Mouse (Mus musculus) ES-E14 (cell line): ENCODE measurements at regions not wholly inside any gene's neighbourhood (a gene's known extent, or its start where the extent isn't known, plus 50 kb on each side); places are given as distances from the start of the nearest gene placed in this dataset.
"Not testable (repeated sequence)": the region's sequence is repeated elsewhere in the genome, so short reads cannot be mapped to it uniquely, and the experiment has no call there.

Experiments used
- DNase-seq: peaks from one replicate; pipeline ENCODE4 v3.0.0-alpha.2; 2013; ENCODE audit warnings: low read depth, low spot score
- H3K27ac ChIP-seq: 2 replicates; pipeline ENCODE4 v1.5.1; 2012; ENCODE audit warnings: low read depth, mild to moderate bottlenecking, low read length, moderate library complexity, mixed read lengths; ENCODE audit not compliant: poor library complexity, insufficient read depth, severe bottlenecking
- H3K36me3 ChIP-seq: 2 replicates; pipeline ENCODE4 v1.6.1; 2012; ENCODE audit warnings: mild to moderate bottlenecking, low read length, moderate library complexity, mixed read lengths; ENCODE audit not compliant: control insufficient read depth, poor library complexity, insufficient read depth, severe bottlenecking
- H3K4me1 ChIP-seq, 2 experiments: fragments of 150-350 bp in 1 of 2; sonication (generic) in 1 of 2; 2 replicates each; pipeline ENCODE4 v1.6.1; 2012; ENCODE audit warnings: low read length in 2 of 2, mild to moderate bottlenecking in 1 of 2, mixed read lengths in 1 of 2; ENCODE audit not compliant: control insufficient read depth in 2 of 2, insufficient read depth in 2 of 2, poor library complexity in 1 of 2
- H3K4me3 ChIP-seq, 2 experiments: fragments of 150-350 bp in 1 of 2; sonication (generic) in 1 of 2; 2 replicates each; pipeline ENCODE4 v1.5.1; 2012; ENCODE audit warnings: low read length in 2 of 2, low read depth in 1 of 2, mild to moderate bottlenecking in 1 of 2, mixed read lengths in 1 of 2; ENCODE audit not compliant: insufficient read depth in 1 of 2, poor library complexity in 1 of 2, severe bottlenecking in 1 of 2
- H3K9ac ChIP-seq: 2 replicates; pipeline ENCODE4 v1.6.1; 2012; ENCODE audit warnings: low read depth, mild to moderate bottlenecking, low read length, mixed read lengths; ENCODE audit not compliant: poor library complexity, insufficient read depth, severe bottlenecking
- H3K9me3 ChIP-seq: fragments of 150-350 bp; sonication (generic); 2 replicates; pipeline ENCODE4 v1.6.1; 2012; ENCODE audit warnings: low read depth, mild to moderate bottlenecking, low read length; ENCODE audit not compliant: control insufficient read depth, insufficient read depth
- CHD2 ChIP-seq: IDR thresholded peaks from 2 replicates; pipeline ENCODE4 v1.6.1; 2014; ENCODE audit warnings: mild to moderate bottlenecking, low read depth, low read length, inconsistent platforms
- HCFC1 ChIP-seq: IDR thresholded peaks from 2 replicates; pipeline ENCODE4 v1.6.1; 2012; ENCODE audit warnings: low read length, inconsistent platforms, borderline replicate concordance; ENCODE audit not compliant: insufficient read depth
- MAFK ChIP-seq: IDR thresholded peaks from 2 replicates; pipeline ENCODE4 v1.6.1; 2014; ENCODE audit warnings: mild to moderate bottlenecking, low read depth, low read length, inconsistent platforms; ENCODE audit not compliant: insufficient read depth
- ZC3H11A ChIP-seq: IDR thresholded peaks from 2 replicates; pipeline ENCODE4 v1.6.1; 2012; ENCODE audit warnings: low read depth, mild to moderate bottlenecking, inconsistent platforms, low read length, borderline replicate concordance
- ZNF384 ChIP-seq: IDR thresholded peaks from 2 replicates; pipeline ENCODE4 v1.6.1; 2012; ENCODE audit warnings: low read depth, low read length, inconsistent platforms
- in situ Hi-C, 2 experiments: fragments of 600-800 bp; cut with MboI; formaldehyde crosslinking; loops; one replicate each; pipeline ENCODE4 v1.15.1; 2025; ENCODE audit warnings: low sequenced_read_pairs in 2 of 2, inconsistent platforms in 1 of 2; ENCODE audit not compliant: unreplicated experiment in 2 of 2

DNA sequence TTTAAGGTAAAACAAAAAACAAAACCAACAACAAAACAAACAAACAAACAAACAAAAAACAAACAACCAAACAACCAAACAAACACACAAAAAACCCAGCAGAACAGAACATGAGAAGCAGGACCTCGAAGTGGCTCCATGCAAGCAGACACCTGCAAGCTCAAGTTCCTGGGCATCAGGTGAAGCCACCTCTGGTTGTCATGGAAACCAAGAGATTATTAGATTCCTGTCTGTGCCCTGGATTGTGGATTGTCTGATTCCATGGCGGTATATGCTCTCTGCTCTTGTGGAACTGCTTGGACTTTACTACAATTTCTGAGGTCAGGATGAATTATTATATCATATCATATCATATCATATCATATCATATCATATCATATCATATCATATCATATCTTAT is 170.4 kb upstream of the Six2 start:
- no peaks in the 10 kb centered on the region for H3K4me1 ChIP-seq
- TF ChIP-seq ZC3H11A (no peak), HCFC1 (no peak)
- no peaks in the 10 kb centered on the region for H3K36me3 ChIP-seq
- no peak overlapping the region for H3K9ac ChIP-seq
- no peak overlapping the region for H3K4me3 ChIP-seq
- H3K9me3 ChIP-seq: no peaks in the 10 kb centered on the region
- no peak for DNase-seq
- no peak overlapping the region for H3K27ac ChIP-seq
- in situ Hi-C loops: no loop called here

DNA sequence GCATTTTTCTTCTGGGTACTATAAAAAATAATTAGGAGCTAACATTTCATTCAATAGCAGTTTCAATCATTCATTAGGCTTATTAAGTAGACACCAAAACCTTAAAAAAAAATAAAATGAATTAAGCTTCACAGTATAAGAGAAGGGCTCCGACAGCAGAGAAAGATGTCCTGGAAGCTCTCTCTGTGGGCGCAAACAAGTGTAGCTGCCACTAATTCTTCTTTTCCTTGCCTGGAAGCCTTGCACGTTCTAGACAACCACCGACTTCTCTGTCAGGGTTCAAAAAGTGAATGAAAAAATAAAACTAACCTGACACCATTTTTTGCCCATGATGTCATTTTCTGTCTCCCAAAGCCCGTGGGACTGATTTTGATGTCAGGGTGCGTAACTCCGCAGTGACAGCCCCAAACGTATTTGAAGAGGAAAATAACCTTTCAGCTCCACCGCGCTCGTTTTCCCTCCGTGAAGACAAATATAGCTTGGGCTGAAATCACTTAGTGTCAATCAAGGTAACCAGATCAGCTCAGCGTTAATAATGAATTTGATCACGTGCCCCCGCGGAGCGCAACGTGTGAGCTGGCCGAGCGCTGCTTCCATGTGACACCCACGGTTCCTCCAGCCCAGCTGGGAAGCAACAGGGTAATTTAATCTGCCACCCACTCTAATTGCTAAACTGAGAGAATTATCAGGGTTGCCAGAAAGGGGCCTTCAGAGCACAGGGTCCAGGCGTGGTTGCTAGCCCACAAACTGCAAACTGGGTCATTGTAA is 169.8 kb upstream of the Six2 start:
- no peak for DNase-seq
- TF ChIP-seq ZNF384: no peak
- no peak for TF ChIP-seq CHD2
- TF ChIP-seq ZC3H11A: no peak
- no peak for TF ChIP-seq MAFK
- no peak for TF ChIP-seq HCFC1
- Histone ChIP-seq H3K27ac (no peak overlapping the region), H3K4me1 (no peaks in the 10 kb centered on the region), H3K9ac (no peak overlapping the region), H3K36me3 (no peaks in the 10 kb centered on the region), H3K9me3 (no peaks in the 10 kb centered on the region), H3K4me3 (no peak overlapping the region)
- in situ Hi-C loops: no loop called here

DNA sequence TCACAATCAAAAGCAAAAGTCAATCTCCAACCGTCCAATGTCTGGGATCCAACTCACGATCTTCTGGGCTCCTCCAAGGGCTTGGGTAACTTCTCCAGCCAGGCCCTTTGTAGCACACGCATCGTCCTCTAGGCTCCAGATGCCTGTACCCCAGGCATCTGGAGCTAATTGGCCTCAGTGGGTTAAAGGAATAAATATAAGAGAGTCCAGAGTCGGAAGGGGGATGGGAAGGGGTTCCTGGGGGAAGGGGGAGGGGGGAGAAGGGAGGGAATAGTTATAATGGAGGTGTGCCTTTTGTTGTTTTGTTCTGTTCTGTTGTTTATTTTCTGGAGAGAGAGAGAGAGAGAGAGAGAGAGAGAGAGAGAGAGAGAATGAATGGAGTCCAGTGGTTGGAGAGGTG is 168.8 kb upstream of the Six2 start:
- DNase-seq, H3K4me3 ChIP-seq, H3K9me3 ChIP-seq, H3K9ac ChIP-seq, H3K4me1 ChIP-seq, H3K27ac ChIP-seq, in situ Hi-C loops, H3K36me3 ChIP-seq: not testable (repeated sequence)

DNA sequence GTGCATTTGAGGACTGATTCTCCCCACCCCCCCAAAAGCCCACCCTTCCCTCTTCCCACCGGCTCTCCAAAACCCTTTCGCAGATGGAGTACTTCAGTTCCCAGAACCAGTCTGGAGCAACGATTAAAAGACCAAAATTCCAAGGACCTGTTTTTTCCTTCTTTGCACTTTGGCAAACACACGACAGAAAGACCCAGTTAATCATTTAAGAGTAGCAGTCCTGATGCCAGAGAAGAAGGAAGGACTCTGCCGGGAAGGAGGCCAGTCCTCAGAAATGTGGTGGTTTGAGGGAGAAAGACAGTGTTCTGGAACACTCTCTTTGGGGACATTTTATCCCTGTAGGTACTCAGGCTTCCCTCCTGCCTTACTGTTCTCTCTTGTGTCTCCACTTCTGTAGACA is 165.1 kb upstream of the Six2 start:
- in situ Hi-C loops: no loop called here
- TF ChIP-seq ZC3H11A (no peak), ZNF384 (no peak), MAFK (no peak), CHD2 (no peak), HCFC1 (no peak)
- no peak for DNase-seq
- H3K36me3 ChIP-seq: no peaks in the 10 kb centered on the region
- no peaks in the 10 kb centered on the region for H3K9me3 ChIP-seq
- no peak overlapping the region for H3K9ac ChIP-seq
- no peak overlapping the region for H3K27ac ChIP-seq
- H3K4me3 ChIP-seq: no peak overlapping the region
- no peaks in the 10 kb centered on the region for H3K4me1 ChIP-seq

DNA sequence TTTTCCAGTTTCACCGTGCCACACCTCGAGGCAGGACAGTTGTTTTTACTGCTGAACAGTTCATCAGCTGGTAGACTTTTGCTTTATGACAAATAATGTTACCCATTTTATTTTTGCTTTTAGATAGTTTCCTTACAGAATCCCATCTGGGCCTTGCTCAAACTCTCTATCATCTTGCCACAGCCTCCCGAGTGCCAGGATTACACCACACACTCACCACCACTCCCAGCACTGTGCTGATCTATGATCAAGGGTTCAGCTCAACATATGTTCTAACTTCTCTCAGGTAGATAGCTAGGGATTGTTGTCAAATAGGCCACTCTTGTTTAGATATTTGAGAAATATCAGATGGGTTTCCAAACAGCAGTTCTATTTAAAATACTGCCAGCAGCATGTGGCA is 160.5 kb upstream of the Six2 start:
- in situ Hi-C loops: no loop called here
- H3K36me3 ChIP-seq: no peaks in the 10 kb centered on the region
- no peak for TF ChIP-seq CHD2
- no peak for TF ChIP-seq MAFK
- TF ChIP-seq ZC3H11A: no peak
- no peak for TF ChIP-seq ZNF384
- no peak for TF ChIP-seq HCFC1
- H3K9ac ChIP-seq: no peak overlapping the region
- no peaks in the 10 kb centered on the region for H3K4me1 ChIP-seq
- no peak overlapping the region for H3K4me3 ChIP-seq
- no peaks in the 10 kb centered on the region for H3K9me3 ChIP-seq
- H3K27ac ChIP-seq: no peak overlapping the region
- DNase-seq: no peak
